Mouse (Mus musculus): ENCODE measurements around the gene Incenp.
"Not testable (repeated sequence)": the region's sequence is repeated elsewhere in the genome, so short reads cannot be mapped to it uniquely, and the experiment has no call there.

Gene Incenp

GRCm38 (mm10) chr19:9899072-9899779 lies at the start of gene Incenp:
Gene Incenp (minus strand): TSS chr19:9899551.
- DNase-seq (ENCODE audit: low spot score in 2 of 2): peak; percentile 71 to 83

- no peak for DNase-seq (ENCODE audit: low spot score in 2 of 2)
Measured at GRCm38 (mm10) chr19:9946986-9947385, 47.6 kb upstream of the Incenp start.

GRCm38 (mm10) chr19:9945800-9946564 lies 46.6 kb upstream of the Incenp start:
- DNase-seq (ENCODE audit: low spot score in 2 of 2): no peak

GRCm38 (mm10) chr19:9942539-9943533 lies 43.5 kb upstream of the Incenp start:
- DNase-seq (ENCODE audit: low spot score in 2 of 2): no peak

- no peak for DNase-seq (ENCODE audit: low spot score in 2 of 2)
Measured at GRCm38 (mm10) chr19:9941809-9942208, 42.5 kb upstream of the Incenp start.

- DNase-seq (ENCODE audit: low spot score in 2 of 2): no peak
Measured at GRCm38 (mm10) chr19:9940903-9941302, 41.6 kb upstream of the Incenp start.

GRCm38 (mm10) chr19:9939841-9940240 lies 40.5 kb upstream of the Incenp start:
- DNase-seq (ENCODE audit: low spot score in 2 of 2): no peak

- no peak for DNase-seq (ENCODE audit: low spot score in 2 of 2)
Measured at GRCm38 (mm10) chr19:9938824-9939303, 39.5 kb upstream of the Incenp start.

GRCm38 (mm10) chr19:9938156-9938823 lies 38.9 kb upstream of the Incenp start:
- no peak for DNase-seq (ENCODE audit: low spot score in 2 of 2)

- DNase-seq (ENCODE audit: low spot score in 2 of 2): no peak
Measured at GRCm38 (mm10) chr19:9937428-9937827, 38.1 kb upstream of the Incenp start.

- no peak for DNase-seq (ENCODE audit: low spot score in 2 of 2)
Measured at GRCm38 (mm10) chr19:9936579-9936978, 37.2 kb upstream of the Incenp start.

GRCm38 (mm10) chr19:9933908-9934307 lies 34.6 kb upstream of the Incenp start:
- no peak for DNase-seq (ENCODE audit: low spot score in 2 of 2)

- not testable (repeated sequence) for DNase-seq (ENCODE audit: low spot score in 2 of 2)
Measured at GRCm38 (mm10) chr19:9931167-9931607, 31.8 kb upstream of the Incenp start.

- DNase-seq (ENCODE audit: low spot score in 2 of 2): no peak
Measured at GRCm38 (mm10) chr19:9928089-9928488, 28.7 kb upstream of the Incenp start.

- DNase-seq (ENCODE audit: low spot score in 2 of 2): no peak
Measured at GRCm38 (mm10) chr19:9924769-9925272, 25.5 kb upstream of the Incenp start.

GRCm38 (mm10) chr19:9924034-9924768 lies 24.9 kb upstream of the Incenp start:
- DNase-seq (ENCODE audit: low spot score in 2 of 2): no peak

- DNase-seq (ENCODE audit: low spot score in 2 of 2): no peak
Measured at GRCm38 (mm10) chr19:9923048-9923447, 23.7 kb upstream of the Incenp start.

GRCm38 (mm10) chr19:9922228-9922627 lies 22.9 kb upstream of the Incenp start:
- DNase-seq (ENCODE audit: low spot score in 2 of 2): peak in 1 of 2 experiments; percentile 17

GRCm38 (mm10) chr19:9920835-9921784 lies 21.8 kb upstream of the Incenp start:
- no peak for DNase-seq (ENCODE audit: low spot score in 2 of 2)

All from cerebellum, postnatal 4 days (tissue).